Mouse (Mus musculus): Measurements from ENCODE around the gene Tex21. TPM values are rescaled to one million over a fixed set of nuclear protein-coding genes. Genes with fewer than 3 reads are reported as not detected.

Tex21 gene
- polyA plus RNA-seq, 1 experiment from 2014 or later: not detected

DNA sequence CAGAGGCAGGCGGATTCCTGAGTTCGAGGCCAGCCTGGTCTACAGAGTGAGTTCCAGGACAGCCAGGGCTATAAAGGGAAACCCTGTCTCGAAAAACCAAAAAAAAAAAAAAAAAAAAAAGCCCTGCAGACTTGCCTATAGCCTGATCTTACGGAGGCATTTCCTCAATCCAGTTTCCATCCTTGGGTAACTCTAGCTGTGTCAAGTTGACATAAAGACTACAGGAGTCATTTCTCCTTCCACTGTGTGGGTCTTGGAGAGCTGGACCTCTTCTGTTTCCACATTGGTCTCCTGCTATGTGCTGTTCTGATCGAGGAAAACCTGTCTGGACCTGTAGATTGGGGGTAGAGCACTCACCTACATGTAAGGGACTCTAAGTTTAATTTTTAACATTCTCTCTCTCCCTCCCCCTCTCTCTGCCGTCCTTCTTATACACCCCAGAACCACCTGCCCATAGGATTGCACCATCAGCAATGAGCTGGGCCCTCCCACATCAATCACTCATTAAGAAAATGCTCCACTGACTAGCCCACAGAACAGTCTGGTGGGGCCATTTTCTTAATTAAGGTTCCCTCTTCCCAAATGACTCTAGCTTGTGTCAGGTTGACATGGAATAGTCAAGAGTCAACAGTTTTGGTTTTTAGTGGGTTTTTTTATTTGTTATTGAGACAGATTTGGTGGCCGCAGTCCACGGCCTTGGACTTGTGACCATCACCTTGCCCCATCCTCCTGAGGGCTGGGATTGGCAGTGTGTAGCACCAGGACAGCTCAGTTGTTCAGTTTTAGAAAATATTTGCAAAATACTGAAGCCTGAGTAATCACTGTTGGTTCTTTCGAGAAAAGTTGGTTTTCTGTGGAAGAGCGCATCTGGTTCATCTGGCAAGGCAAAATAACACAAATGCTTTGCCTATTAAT, 26.3 kb upstream of the Tex21 start:
- no peaks in the 10 kb centered on the region for H3K27me3 ChIP-seq (ENCODE audit: insufficient read depth, poor library complexity, severe bottlenecking)
- DNase-seq (ENCODE audit: low spot score): no peak
- no peak overlapping the region for H3K27ac ChIP-seq
- H3K4me3 ChIP-seq: no peak overlapping the region
- peaks cover 26% of the 10 kb centered on the region for H3K36me3 ChIP-seq
- H3K9me3 ChIP-seq: no peaks in the 10 kb centered on the region
- 92% methylated on average over 10 of the region's 10 CpGs for WGBS
- H3K4me1 ChIP-seq (replicated peaks): 0 out of 2 replicates have a peak, but pooled peaks cover 8% of the 10 kb centered on the region

DNA sequence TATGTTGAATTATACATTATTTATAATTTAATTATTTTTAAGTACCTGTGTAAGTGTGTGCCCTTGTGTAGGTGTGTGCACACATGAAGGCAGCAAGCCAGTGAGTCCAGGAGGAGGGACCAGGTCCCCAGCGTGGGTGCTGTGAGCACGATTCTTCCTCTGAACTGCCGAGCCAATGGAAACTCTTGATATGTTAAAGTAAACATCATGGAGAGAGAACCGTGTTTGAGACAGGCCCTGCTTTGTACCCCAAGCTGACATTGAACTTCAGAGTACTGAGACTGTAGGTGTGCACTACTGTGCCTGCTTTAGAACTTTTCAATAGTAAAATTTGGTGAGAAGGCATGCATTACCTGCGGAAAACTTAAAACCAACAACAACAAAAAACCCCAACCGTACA, 25.0 kb upstream of the Tex21 start:
- Histone ChIP-seq H3K9me3 (no peaks in the 10 kb centered on the region), H3K36me3 (peaks cover 19% of the 10 kb centered on the region), H3K4me3 (no peak overlapping the region), H3K27ac (no peak overlapping the region), H3K27me3 (ENCODE audit: insufficient read depth, poor library complexity, severe bottlenecking) (no peaks in the 10 kb centered on the region), H3K4me1 (replicated peaks) (0 out of 2 replicates have a peak, but pooled peaks cover 8% of the 10 kb centered on the region)
- DNase-seq (ENCODE audit: low spot score): no peak
- WGBS: 91% methylated on average over 6 of the region's 6 CpGs

DNA sequence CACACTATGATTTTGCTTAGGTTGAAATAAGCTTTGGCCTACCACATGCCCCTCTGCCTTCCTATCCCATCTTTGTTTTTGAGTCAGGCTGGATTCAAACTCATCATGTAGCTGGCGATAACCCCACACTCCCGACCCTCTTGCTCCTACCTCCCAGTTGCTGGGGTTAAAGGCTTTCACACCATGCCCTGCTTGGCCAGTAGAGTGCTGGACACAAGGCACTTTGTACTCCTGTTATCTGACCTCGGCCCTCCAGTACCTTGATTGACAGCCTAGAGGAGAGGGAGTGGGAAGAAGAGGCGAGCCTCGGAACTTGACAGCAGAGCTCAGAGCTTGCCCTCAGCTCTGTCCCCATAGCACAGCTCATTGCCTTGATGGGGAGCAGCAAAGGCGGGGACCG, 22.6 kb upstream of the Tex21 start:
- DNase-seq (ENCODE audit: low spot score): no peak
- 66% methylated on average over 7 of the region's 7 CpGs for WGBS
- peaks cover 31% of the 10 kb centered on the region for H3K36me3 ChIP-seq

DNA sequence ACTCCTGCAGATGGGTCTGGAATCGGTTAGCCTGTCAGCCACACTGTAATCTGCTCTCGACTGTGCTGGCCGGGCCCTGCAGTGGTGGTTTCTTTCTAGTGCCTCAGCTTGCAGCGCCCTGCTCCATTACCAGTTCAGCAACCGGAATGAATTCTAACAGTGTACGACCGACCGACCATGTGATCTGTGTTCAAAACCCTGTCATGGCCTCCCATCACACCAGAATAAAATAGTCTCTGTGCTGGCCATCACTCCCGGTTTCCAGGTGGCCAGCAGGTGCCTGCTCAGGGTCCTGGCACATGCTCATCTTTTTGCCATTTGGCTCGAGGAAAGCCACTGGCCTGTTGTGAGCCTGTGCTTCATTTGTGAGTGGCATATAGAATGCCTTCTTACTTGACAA, 22.1 kb upstream of the Tex21 start:
- H3K4me1 ChIP-seq (replicated peaks): peaks cover 12% of the 10 kb centered on the region; the same call in 1 of the 2 replicates
- H3K27ac ChIP-seq: no peak overlapping the region
- peaks cover 31% of the 10 kb centered on the region for H3K36me3 ChIP-seq
- no peaks in the 10 kb centered on the region for H3K27me3 ChIP-seq (ENCODE audit: insufficient read depth, poor library complexity, severe bottlenecking)
- DNase-seq (ENCODE audit: low spot score): no peak
- WGBS: 88% methylated on average over 10 of the region's 10 CpGs
- no peaks in the 10 kb centered on the region for H3K9me3 ChIP-seq
- no peak overlapping the region for H3K4me3 ChIP-seq

More for the DNA sequence above, 22.6 kb upstream of the Tex21 start:
- Histone ChIP-seq H3K27ac (no peak overlapping the region), H3K4me3 (no peak overlapping the region), H3K4me1 (replicated peaks) (0 out of 2 replicates have a peak, but pooled peaks cover 8% of the 10 kb centered on the region), H3K9me3 (no peaks in the 10 kb centered on the region), H3K27me3 (ENCODE audit: insufficient read depth, poor library complexity, severe bottlenecking) (no peaks in the 10 kb centered on the region)

- Histone ChIP-seq H3K36me3 (peaks cover 28% of the 10 kb centered on the region), H3K9me3 (no peaks in the 10 kb centered on the region), H3K4me3 (no peak overlapping the region), H3K27ac (no peak overlapping the region), H3K4me1 (replicated peaks) (peaks cover 15% of the 10 kb centered on the region; the same call in 1 of the 2 replicates), H3K27me3 (ENCODE audit: insufficient read depth, poor library complexity, severe bottlenecking) (no peaks in the 10 kb centered on the region)
- DNase-seq (ENCODE audit: low spot score): peak; percentile 12
- 82% methylated on average over 9 of the region's 9 CpGs for WGBS
These were observed 20.3 kb upstream of the Tex21 start for GRCm38 (mm10) chr12:76266875-76267274.

GRCm38 (mm10) chr12:76265001-76265400, 18.5 kb upstream of the Tex21 start:
- H3K4me3 ChIP-seq: no peak overlapping the region
- WGBS: 86% methylated on average over 6 of the region's 6 CpGs
- peaks cover 22% of the 10 kb centered on the region; the same call in 1 of the 2 replicates for H3K36me3 ChIP-seq
- H3K4me1 ChIP-seq (replicated peaks): peaks cover 15% of the 10 kb centered on the region; the same call in 1 of the 2 replicates
- H3K27me3 ChIP-seq (ENCODE audit: insufficient read depth, poor library complexity, severe bottlenecking): no peaks in the 10 kb centered on the region
- H3K9me3 ChIP-seq: no peaks in the 10 kb centered on the region
- no peak for DNase-seq (ENCODE audit: low spot score)
- no peak overlapping the region for H3K27ac ChIP-seq

DNA sequence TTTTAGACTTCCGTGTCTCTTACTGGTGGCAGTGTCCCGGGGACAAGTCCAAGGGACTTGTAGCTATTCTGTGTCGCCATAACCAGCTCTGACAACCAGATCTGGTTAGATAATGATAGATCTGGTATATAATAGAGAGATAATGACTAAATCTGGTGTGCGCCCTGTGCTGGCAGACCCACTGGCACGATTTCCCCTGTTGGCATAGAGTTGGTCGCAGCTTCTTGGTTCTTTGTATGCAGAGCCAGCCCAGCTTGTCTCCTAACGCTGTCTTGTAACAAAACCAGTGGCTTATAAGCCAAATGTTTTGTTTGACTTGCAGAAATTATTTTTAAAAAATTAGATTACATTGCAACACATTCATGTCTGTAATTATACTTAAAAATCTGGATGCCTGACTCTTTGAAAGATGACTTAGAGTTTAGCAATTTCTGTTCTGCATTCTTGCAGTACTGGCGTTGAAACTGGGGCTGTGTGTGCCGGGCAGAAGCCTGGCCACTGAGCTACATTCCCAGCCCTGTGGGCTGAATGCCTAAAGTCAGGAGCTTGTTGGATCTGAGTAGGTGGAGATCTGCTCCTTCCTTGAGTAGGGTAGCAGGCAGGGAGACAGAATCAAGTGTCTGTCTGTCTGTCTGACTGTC, 17.9 kb upstream of the Tex21 start:
- WGBS: 93% methylated on average over 9 of the region's 9 CpGs
- H3K27ac ChIP-seq: no peak overlapping the region
- no peak for DNase-seq (ENCODE audit: low spot score)

DNA sequence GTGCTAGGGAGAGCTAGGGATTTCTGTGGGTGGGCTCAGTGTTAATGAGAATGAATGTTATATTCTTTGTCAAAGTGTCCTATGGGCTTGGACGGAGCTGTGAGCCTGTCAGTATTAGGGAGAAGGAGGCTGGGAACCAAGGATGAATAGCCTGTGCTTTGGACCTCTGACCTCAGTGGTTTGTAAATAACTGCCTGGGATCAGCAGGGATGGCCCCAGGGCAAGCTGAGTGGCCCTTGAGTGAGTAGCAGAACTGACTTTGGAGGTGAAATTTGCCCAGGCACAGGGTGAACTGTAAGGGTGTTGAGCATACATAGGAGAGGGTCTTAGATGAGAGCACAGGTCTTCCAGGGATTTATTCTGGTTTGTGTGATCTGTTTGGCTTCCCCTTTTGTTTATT, 17.3 kb upstream of the Tex21 start:
- no peaks in the 10 kb centered on the region for H3K9me3 ChIP-seq
- DNase-seq (ENCODE audit: low spot score): no peak
- no peaks in the 10 kb centered on the region for H3K27me3 ChIP-seq (ENCODE audit: insufficient read depth, poor library complexity, severe bottlenecking)
- H3K27ac ChIP-seq: no peak overlapping the region
- no peak overlapping the region for H3K4me3 ChIP-seq
- WGBS: 36% methylated on average over 1 of the region's 1 CpGs
- peaks cover 10% of the 10 kb centered on the region; the same call in 1 of the 2 replicates for H3K4me1 ChIP-seq (replicated peaks)
- peaks cover 22% of the 10 kb centered on the region; the same call in 1 of the 2 replicates for H3K36me3 ChIP-seq

More for the DNA sequence above, 17.9 kb upstream of the Tex21 start:
- Histone ChIP-seq H3K36me3 (peaks cover 22% of the 10 kb centered on the region; the same call in 1 of the 2 replicates), H3K9me3 (no peaks in the 10 kb centered on the region), H3K4me1 (replicated peaks) (peaks cover 15% of the 10 kb centered on the region; the same call in 1 of the 2 replicates), H3K27me3 (ENCODE audit: insufficient read depth, poor library complexity, severe bottlenecking) (no peaks in the 10 kb centered on the region), H3K4me3 (no peak overlapping the region)

- DNase-seq (ENCODE audit: low spot score): no peak
- WGBS: 94% methylated on average over 4 of the region's 4 CpGs
These were observed 16.4 kb upstream of the Tex21 start for GRCm38 (mm10) chr12:76262918-76263317.

DNA sequence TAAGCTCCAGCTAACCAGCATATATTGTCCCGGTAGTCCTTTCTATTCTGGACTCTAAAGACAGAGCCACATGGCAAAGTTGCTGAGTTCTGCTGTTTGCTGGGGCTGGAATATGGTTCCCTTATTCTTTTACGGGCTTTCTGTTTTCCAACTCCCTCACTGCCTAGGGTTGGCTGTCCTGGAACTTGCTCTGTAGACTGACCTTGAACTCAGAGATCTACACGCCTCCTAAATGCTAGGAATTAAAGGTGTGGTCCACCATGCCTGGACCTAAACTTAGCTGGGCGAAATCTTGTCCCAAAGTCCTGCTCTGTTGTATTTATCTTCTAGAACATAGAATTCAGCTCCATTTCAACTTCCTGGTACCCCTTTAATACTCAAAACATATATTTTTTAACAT, 15.0 kb upstream of the Tex21 start:
- H3K9me3 ChIP-seq: no peaks in the 10 kb centered on the region
- WGBS: 97% methylated on average over 4 of the region's 4 CpGs
- no peak overlapping the region for H3K27ac ChIP-seq
- H3K4me1 ChIP-seq (replicated peaks): peaks cover 14% of the 10 kb centered on the region
- no peak for DNase-seq (ENCODE audit: low spot score)
- peaks cover 20% of the 10 kb centered on the region; the same call in 1 of the 2 replicates for H3K36me3 ChIP-seq
- H3K27me3 ChIP-seq (ENCODE audit: insufficient read depth, poor library complexity, severe bottlenecking): no peaks in the 10 kb centered on the region
- no peak overlapping the region for H3K4me3 ChIP-seq

More at GRCm38 (mm10) chr12:76262918-76263317, 16.4 kb upstream of the Tex21 start:
- Histone ChIP-seq H3K27me3 (ENCODE audit: insufficient read depth, poor library complexity, severe bottlenecking) (no peaks in the 10 kb centered on the region), H3K4me3 (no peak overlapping the region), H3K27ac (no peak overlapping the region), H3K9me3 (no peaks in the 10 kb centered on the region), H3K4me1 (replicated peaks) (peaks cover 7% of the 10 kb centered on the region; the same call in 1 of the 2 replicates), H3K36me3 (peaks cover 22% of the 10 kb centered on the region; the same call in 1 of the 2 replicates)

- H3K36me3 ChIP-seq: peaks cover 11% of the 10 kb centered on the region; the same call in 1 of the 2 replicates
- H3K9me3 ChIP-seq: no peaks in the 10 kb centered on the region
- H3K4me3 ChIP-seq: no peak overlapping the region
- 91% methylated on average over 3 of the region's 3 CpGs for WGBS
- no peaks in the 10 kb centered on the region for H3K27me3 ChIP-seq (ENCODE audit: insufficient read depth, poor library complexity, severe bottlenecking)
- DNase-seq (ENCODE audit: low spot score): no peak
- peaks cover 23% of the 10 kb centered on the region for H3K4me1 ChIP-seq (replicated peaks)
- H3K27ac ChIP-seq: no peak overlapping the region
These were observed 14.1 kb upstream of the Tex21 start for GRCm38 (mm10) chr12:76260673-76261072.

DNA sequence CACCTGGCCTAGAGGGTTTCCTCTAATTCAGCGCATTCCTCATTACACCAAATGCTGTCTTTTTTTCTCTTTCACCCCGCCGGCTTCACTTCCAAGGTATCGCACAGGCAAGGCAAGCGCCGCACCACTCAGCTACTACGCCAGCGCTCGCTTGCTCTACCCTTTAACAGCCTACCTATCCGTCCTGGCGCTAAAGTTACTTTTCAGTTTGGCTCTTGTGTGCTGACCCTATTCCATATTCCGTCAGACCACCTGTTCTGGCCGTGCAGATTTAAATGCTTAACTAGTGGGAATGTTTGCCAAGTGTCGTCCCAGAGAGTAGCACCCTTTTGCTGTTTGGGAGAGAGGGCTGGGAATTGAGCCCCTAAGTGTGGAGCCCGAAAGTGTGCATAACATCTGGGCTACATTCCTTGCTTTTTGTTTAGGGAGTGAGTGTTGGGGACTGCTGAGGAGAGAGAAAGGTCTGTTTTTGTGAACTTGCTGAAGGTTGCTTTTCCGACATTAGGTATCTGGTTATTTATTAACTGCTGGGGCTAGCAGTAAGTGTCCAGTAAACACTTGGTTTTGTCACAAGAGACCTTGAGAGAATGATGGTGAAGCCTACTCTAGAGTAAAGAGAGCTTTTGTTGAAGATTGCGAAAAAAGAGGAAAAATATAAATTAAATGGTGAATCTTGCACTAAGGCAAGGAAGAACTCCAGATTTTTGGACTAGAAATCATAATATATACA, 9.7 kb upstream of the Tex21 start:
- 6% methylated on average over 17 of the region's 17 CpGs for WGBS
- H3K36me3 ChIP-seq: no peaks in the 10 kb centered on the region
- H3K9me3 ChIP-seq: no peaks in the 10 kb centered on the region
- peaks cover 29% of the 10 kb centered on the region for H3K4me1 ChIP-seq (replicated peaks)
- peak; percentile 24 for DNase-seq (ENCODE audit: low spot score)
- 0 out of 2 replicates have a peak, but pooled peaks cover 2% of the 10 kb centered on the region for H3K27me3 ChIP-seq (ENCODE audit: insufficient read depth, poor library complexity, severe bottlenecking)
- H3K4me3 ChIP-seq: peak overlapping the region; percentile 70
- peak overlapping the region; percentile 89 for H3K27ac ChIP-seq

All from hindbrain, embryonic 10.5 days (tissue).